Mouse (Mus musculus): Measurements from ENCODE around the gene P2ry14. TPM values are rescaled to one million over a fixed set of nuclear protein-coding genes. Genes with fewer than 3 reads are reported as not detected.

The P2ry14 gene
- polyA plus RNA-seq, 1 experiment: 0.07 TPM

GRCm38 (mm10) chr3:59169215-59169614 is 15.8 kb upstream of the P2ry14 start:
- H3K4me3 ChIP-seq: no peak overlapping the region
- TF ChIP-seq POLR2A (IDR thresholded peaks at IDR 0.05; ENCODE audit: insufficient read length, low read depth): no peak
- no peak for TF ChIP-seq MAX (IDR thresholded peaks at IDR 0.05; ENCODE audit: low read depth)
- TF ChIP-seq TCF3 (IDR thresholded peaks at IDR 0.05; ENCODE audit: insufficient read length, low read depth): no peak
- TF ChIP-seq MYOD1 (IDR thresholded peaks at IDR 0.05; ENCODE audit: control insufficient read depth in 1 of 3, insufficient read length in 2 of 3, low read depth in 2 of 3): no peak
- no peak for TF ChIP-seq USF1 (IDR thresholded peaks at IDR 0.05; ENCODE audit: low read depth)
- no peak for TF ChIP-seq E2F4 (IDR thresholded peaks at IDR 0.05; ENCODE audit: insufficient read depth)
- TF ChIP-seq POLR2AphosphoS2 (IDR thresholded peaks at IDR 0.05; ENCODE audit: insufficient read length, low read depth): no peak
- TF ChIP-seq SRF (IDR thresholded peaks at IDR 0.05; ENCODE audit: control insufficient read depth, insufficient read length, low read depth): no peak
- no peak for TF ChIP-seq TCF12 (IDR thresholded peaks at IDR 0.05; ENCODE audit: insufficient read depth, poor library complexity, severe bottlenecking)
- TF ChIP-seq MYOG (IDR thresholded peaks at IDR 0.05; ENCODE audit: control insufficient read depth in 1 of 3, insufficient read depth in 1 of 3, insufficient read length in 2 of 3, low read depth in 2 of 3): no peak
- no peak for TF ChIP-seq REST (IDR thresholded peaks at IDR 0.05; ENCODE audit: insufficient read depth, insufficient read length)
- TF ChIP-seq CEBPB (IDR thresholded peaks at IDR 0.05; ENCODE audit: insufficient read depth, poor library complexity, severe bottlenecking): no peak
- no peaks in the 10 kb centered on the region for H3K79me2 ChIP-seq (ENCODE audit: control insufficient read depth, insufficient read depth)

DNA sequence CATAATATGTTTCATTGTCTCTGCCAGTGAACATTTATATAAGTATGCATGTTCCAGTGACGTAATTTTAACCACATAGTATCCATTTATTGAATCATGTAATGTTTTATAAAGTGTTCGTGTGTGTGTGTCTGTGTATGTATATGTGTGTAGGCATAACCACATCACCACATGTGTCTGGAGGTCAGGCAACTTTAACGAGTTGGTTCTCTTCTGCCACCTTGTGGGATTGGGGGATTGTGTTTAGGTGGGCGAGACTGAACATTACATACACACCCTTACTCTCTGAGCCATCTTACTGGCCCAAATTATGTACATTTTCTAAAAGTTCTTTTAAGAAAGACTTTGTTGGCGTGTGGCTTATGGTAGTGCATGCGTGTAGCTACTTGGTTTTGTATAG is 15.1 kb upstream of the P2ry14 start:
- TF ChIP-seq REST (IDR thresholded peaks at IDR 0.05; ENCODE audit: insufficient read depth, insufficient read length): no peak
- no peak for TF ChIP-seq USF1 (IDR thresholded peaks at IDR 0.05; ENCODE audit: low read depth)
- no peak for TF ChIP-seq SRF (IDR thresholded peaks at IDR 0.05; ENCODE audit: control insufficient read depth, insufficient read length, low read depth)
- no peak for TF ChIP-seq MYOG (IDR thresholded peaks at IDR 0.05; ENCODE audit: control insufficient read depth in 1 of 3, insufficient read depth in 1 of 3, insufficient read length in 2 of 3, low read depth in 2 of 3)
- no peak for TF ChIP-seq POLR2A (IDR thresholded peaks at IDR 0.05; ENCODE audit: insufficient read length, low read depth)
- no peak for TF ChIP-seq TCF3 (IDR thresholded peaks at IDR 0.05; ENCODE audit: insufficient read length, low read depth)

More at GRCm38 (mm10) chr3:59169215-59169614, 15.8 kb upstream of the P2ry14 start:
- Histone ChIP-seq H3K4me2 (ENCODE audit: low read depth) (no peak overlapping the region), H3K27me3 (ENCODE audit: control insufficient read depth, insufficient read depth, insufficient read length) (no peaks in the 10 kb centered on the region), H3K36me3 (ENCODE audit: control insufficient read depth, insufficient read depth) (no peaks in the 10 kb centered on the region), H3ac (ENCODE audit: control insufficient read depth, insufficient read length) (no peak overlapping the region)

DNA sequence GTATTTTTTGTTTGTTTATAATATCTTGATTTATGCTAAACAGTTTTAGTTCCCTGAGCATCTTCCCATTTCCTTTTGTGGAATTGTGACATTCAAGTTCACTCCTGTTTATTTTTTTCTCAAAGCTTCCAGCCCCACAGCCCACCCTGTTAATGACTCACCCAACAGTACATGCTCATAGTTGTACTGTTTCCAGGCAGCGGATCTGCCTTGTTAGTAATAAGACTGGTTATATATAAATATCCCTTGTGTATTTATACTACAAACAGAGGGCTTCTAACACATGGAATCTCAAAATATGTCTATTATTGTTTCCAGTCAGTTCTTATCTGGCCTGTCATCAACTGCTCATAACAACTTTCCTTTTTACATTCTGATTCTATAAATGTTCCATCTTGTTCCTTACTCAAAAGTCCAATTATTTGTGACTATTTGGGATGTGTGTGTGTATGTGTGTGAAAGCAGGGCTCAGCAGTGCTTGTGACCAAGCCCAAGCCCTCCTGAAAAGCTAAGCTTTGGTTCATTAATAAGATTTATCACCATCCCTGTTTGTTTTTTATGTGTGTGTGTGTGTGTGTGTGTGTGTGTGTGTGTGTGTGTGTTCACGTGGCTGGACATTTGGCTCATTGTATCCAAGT is 14.1 kb upstream of the P2ry14 start:
- Histone ChIP-seq H3K4me3 (no peak overlapping the region), H3ac (ENCODE audit: control insufficient read depth, insufficient read length) (no peak overlapping the region), H3K27me3 (ENCODE audit: control insufficient read depth, insufficient read depth, insufficient read length) (no peaks in the 10 kb centered on the region), H3K4me2 (ENCODE audit: low read depth) (no peak overlapping the region), H3K79me2 (ENCODE audit: control insufficient read depth, insufficient read depth) (no peaks in the 10 kb centered on the region), H3K36me3 (ENCODE audit: control insufficient read depth, insufficient read depth) (no peaks in the 10 kb centered on the region)
- TF ChIP-seq MAX (IDR thresholded peaks at IDR 0.05; ENCODE audit: low read depth) (no peak), MYOG (IDR thresholded peaks at IDR 0.05; ENCODE audit: control insufficient read depth in 1 of 3, insufficient read depth in 1 of 3, insufficient read length in 2 of 3, low read depth in 2 of 3) (no peak), USF1 (IDR thresholded peaks at IDR 0.05; ENCODE audit: low read depth) (no peak), POLR2A (IDR thresholded peaks at IDR 0.05; ENCODE audit: insufficient read length, low read depth) (no peak), SRF (IDR thresholded peaks at IDR 0.05; ENCODE audit: control insufficient read depth, insufficient read length, low read depth) (no peak), E2F4 (IDR thresholded peaks at IDR 0.05; ENCODE audit: insufficient read depth) (no peak), REST (IDR thresholded peaks at IDR 0.05; ENCODE audit: insufficient read depth, insufficient read length) (no peak), CEBPB (IDR thresholded peaks at IDR 0.05; ENCODE audit: insufficient read depth, poor library complexity, severe bottlenecking) (no peak), TCF3 (IDR thresholded peaks at IDR 0.05; ENCODE audit: insufficient read length, low read depth) (no peak), POLR2AphosphoS2 (IDR thresholded peaks at IDR 0.05; ENCODE audit: insufficient read length, low read depth) (no peak), TCF12 (IDR thresholded peaks at IDR 0.05; ENCODE audit: insufficient read depth, poor library complexity, severe bottlenecking) (no peak), MYOD1 (IDR thresholded peaks at IDR 0.05; ENCODE audit: control insufficient read depth in 1 of 3, insufficient read length in 2 of 3, low read depth in 2 of 3) (no peak)

More for the DNA sequence above, 15.1 kb upstream of the P2ry14 start:
- Histone ChIP-seq H3K79me2 (ENCODE audit: control insufficient read depth, insufficient read depth) (no peaks in the 10 kb centered on the region), H3K4me3 (no peak overlapping the region), H3ac (ENCODE audit: control insufficient read depth, insufficient read length) (no peak overlapping the region), H3K4me2 (ENCODE audit: low read depth) (no peak overlapping the region), H3K36me3 (ENCODE audit: control insufficient read depth, insufficient read depth) (no peaks in the 10 kb centered on the region), H3K27me3 (ENCODE audit: control insufficient read depth, insufficient read depth, insufficient read length) (no peaks in the 10 kb centered on the region)

DNA sequence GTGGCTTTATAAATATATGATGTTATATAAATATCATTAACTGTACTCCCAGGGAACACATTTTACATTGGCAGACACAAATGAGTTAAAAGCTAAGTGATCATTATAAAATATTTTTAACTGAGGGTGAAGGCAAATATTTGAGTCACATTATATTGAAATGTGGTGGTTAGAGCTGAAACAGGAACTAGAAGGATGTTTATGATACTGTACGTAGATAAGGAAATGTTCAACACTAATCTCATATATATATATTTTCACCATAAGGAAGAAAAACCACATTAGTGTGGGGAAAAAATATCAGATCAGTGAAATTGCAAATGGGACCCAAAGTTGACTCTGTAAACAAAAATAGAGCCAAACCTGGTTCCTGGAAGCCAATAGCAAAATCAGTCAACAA is 7.0 kb upstream of the P2ry14 start:
- TF ChIP-seq USF1 (IDR thresholded peaks at IDR 0.05; ENCODE audit: low read depth): no peak
- no peak for TF ChIP-seq TCF3 (IDR thresholded peaks at IDR 0.05; ENCODE audit: insufficient read length, low read depth)
- TF ChIP-seq MYOG (IDR thresholded peaks at IDR 0.05; ENCODE audit: control insufficient read depth in 1 of 3, insufficient read depth in 1 of 3, insufficient read length in 2 of 3, low read depth in 2 of 3): no peak
- TF ChIP-seq POLR2AphosphoS2 (IDR thresholded peaks at IDR 0.05; ENCODE audit: insufficient read length, low read depth): no peak
- no peak for TF ChIP-seq CEBPB (IDR thresholded peaks at IDR 0.05; ENCODE audit: insufficient read depth, poor library complexity, severe bottlenecking)
- no peak for TF ChIP-seq MYOD1 (IDR thresholded peaks at IDR 0.05; ENCODE audit: control insufficient read depth in 1 of 3, insufficient read length in 2 of 3, low read depth in 2 of 3)
- TF ChIP-seq POLR2A (IDR thresholded peaks at IDR 0.05; ENCODE audit: insufficient read length, low read depth): no peak
- TF ChIP-seq E2F4 (IDR thresholded peaks at IDR 0.05; ENCODE audit: insufficient read depth): no peak
- TF ChIP-seq REST (IDR thresholded peaks at IDR 0.05; ENCODE audit: insufficient read depth, insufficient read length): no peak
- no peak for TF ChIP-seq SRF (IDR thresholded peaks at IDR 0.05; ENCODE audit: control insufficient read depth, insufficient read length, low read depth)
- no peak for TF ChIP-seq TCF12 (IDR thresholded peaks at IDR 0.05; ENCODE audit: insufficient read depth, poor library complexity, severe bottlenecking)
- TF ChIP-seq MAX (IDR thresholded peaks at IDR 0.05; ENCODE audit: low read depth): no peak
- Histone ChIP-seq H3K79me2 (ENCODE audit: control insufficient read depth, insufficient read depth) (no peaks in the 10 kb centered on the region), H3K4me3 (no peak overlapping the region), H3K27me3 (ENCODE audit: control insufficient read depth, insufficient read depth, insufficient read length) (no peaks in the 10 kb centered on the region), H3ac (ENCODE audit: control insufficient read depth, insufficient read length) (no peak overlapping the region), H3K36me3 (ENCODE audit: control insufficient read depth, insufficient read depth) (no peaks in the 10 kb centered on the region), H3K4me2 (ENCODE audit: low read depth) (no peak overlapping the region)
